Mouse (Mus musculus): ENCODE data around the gene Srcap. TPM values are rescaled to one million over a fixed set of nuclear protein-coding genes. Genes with fewer than 3 reads are reported as not detected.

The Srcap gene
- 2.5 and 2.8 TPM in 2 replicates for polyA plus RNA-seq (2012; rRNA removed)

DNA sequence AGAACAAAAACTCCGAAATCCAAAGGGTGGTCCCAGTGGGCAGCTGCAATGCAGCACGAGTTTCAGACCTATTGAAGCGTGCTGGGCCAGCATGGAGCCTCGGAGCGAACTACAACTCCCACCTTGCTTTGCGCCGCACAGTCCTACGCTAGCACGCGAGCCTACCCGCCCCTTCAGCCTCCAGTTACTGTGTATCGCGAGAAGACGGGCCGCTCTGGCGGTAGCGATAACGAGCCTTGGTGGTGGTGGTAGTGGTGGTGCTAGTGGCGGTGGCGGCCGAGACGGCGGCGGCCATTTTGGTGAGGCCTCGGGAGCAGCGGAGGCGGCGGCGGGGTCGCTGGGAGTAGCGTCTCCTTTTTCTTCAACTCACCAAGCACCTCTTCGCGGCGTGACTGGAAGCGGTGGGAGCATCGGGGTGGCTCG is at the start of gene Srcap:
Gene Srcap, plus strand, starts transcription at position 176 of the 423 bp plus-strand sequence.

DNA sequence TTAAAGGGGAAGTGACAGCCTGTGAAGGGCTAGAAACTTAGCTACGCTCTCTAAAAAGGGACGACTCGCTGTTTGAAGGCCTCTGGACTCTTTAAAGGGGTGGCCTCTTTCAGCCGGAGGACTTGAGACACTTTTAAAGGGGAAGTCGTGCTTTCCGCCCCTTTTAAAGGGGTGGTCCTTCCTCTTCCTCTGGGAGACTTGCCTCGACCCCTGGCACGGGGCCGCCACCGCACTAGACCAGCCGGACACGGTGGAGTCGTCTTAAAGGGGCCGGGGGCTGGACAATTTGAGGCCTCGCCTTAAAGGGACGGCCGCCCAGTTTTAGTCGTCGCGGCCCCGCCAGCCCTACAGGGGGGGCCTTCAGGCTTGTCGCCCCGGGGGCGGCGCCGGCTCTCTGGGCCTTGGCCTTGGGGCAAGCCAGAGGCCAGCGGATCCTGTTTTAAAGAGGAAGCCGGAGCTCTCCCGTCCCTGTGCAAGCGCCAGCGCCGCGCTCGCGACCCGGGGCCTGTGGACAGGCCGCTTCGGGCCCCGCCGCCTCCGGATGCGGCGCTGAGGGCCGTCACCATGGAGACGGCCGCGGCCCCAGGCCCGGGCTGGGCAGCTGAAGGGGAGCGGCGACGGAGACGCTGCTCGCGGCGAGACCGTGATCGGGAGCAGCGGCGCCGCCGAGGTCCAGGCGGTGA is 33.0 kb upstream of the Srcap start, which contains the start of gene Fbrs:
Gene Fbrs, plus strand, starts transcription at position 565 of the 683 bp plus-strand sequence.

DNA sequence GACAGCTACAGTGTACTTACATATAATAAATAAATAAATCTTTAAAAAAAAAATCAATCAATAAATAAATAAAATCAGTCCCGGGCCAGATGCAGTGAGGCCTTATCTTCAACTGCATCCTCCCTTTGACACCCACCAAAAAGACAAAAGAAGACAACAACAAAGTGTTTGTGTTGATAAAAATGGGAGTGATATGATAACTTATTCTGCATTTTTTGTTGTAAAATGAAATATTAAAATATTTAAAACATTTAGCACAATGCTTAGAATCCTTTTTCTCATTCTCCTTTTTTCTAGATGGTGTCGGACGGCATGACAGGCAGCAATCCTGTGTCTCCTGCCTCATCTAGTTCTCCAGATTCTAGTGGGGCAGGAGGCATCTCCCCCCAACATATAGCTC is 7.5 kb downstream of the Srcap start, which contains the start of gene Gm42715:
Gene Gm42715, plus strand, starts transcription at position 301 of the 400 bp plus-strand sequence.

DNA sequence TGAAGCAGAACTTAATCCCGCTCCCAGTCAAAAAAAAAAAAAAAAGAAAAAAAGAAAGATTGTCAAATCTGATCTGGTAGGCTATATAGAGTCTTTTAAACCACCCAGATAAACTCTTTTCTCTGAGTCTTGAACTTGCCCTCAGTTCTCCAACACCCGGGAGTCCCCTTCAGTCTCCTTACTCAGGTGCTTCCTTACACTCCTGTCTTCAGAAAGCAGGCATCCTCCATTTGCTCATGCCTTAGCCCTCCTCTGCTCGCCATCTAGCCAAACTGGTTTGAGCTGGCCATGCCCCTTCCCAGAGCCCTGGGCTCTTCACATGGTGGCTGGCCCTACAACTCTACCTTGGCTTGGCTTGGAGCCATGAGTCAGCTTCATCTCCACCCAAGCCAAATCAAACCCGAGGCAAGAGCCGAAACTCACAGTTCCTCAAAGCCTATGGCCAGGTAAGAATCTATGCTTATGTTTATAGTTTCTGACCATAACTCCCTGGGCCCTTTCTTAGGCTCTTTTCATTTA is 49.6 kb downstream of the Srcap start, which contains the start of gene Tmem265:
Gene Tmem265, plus strand, starts transcription at position 51 of the 519 bp plus-strand sequence.

DNA sequence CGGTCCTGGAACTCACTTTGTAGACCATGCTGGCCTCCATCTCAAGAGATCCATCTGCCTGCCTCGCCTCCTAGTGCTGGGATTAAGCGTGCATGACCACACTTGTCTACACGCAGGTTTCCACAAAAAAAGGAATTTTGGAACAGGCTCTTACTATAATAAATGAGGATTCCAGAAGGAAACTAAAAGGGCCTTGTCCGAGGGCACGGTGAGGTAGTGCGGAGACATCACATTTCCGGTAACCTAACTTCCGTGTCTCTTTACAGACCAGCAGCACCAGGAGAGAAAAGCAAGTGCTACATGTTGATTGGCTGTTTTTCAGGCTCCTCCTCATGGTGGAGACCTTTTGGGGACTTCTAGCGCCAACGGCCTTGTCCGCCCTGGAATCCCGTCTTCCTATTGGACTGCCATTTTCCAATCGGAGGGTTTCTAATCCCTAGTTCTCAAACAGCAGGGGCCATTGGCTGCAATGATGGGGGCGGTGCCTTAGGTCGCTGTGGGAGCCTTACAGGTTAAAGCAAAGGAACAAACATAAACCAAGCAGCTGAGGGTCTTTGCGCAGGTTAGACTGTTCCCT is 61.2 kb downstream of the Srcap start, which contains the start of gene Phkg2:
Gene Phkg2, plus strand, starts transcription at position 446 of the 577 bp plus-strand sequence.

DNA sequence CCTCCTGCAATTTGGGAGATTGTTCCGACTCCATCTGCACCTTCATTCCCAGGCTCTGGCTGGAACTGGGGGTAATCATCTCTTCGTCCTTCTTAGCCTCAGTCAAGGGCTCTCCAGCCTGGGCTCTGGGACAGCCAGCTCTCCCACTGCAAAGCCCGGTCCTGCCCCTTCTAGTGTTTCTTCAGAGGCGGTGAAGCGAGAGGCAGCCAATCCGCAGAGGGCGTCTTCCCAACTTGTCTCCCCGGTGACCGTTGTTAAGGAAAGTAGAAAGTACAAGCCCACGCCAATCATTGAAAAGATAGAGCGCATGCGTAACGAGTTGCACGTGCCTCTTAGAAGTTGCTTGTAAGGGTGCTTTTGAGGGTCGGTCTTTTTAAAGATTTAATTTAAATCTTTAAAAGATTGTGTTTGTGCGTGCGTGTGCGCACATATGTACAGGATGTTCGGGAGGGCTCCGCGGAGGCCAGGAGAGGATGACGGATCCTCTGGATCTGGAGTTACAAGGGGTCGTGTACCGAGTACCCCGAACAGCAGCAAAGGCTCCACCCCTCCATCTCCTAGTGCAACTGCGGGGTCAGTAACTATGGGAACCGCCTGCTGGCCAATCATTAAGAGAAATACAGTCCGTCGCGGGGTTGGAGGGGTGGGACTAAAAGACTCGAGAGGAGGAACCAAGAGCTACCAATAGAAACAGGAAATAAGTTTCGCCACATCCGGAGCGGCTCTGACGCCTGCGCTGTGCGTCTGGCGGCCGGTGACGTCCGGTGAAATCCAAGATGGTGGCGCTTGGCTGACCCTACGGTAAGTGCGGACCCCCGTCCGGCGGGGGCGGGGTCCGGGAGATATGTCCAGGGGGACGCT is 76.5 kb downstream of the Srcap start, which contains the start of the genes Ccdc189 and Rnf40:
Gene Ccdc189, minus strand, starts transcription at position 585 of the 861 bp plus-strand sequence.
Gene Rnf40, plus strand, starts transcription at position 757 of the 861 bp plus-strand sequence.

Other genes with a start within 250 kb of the Srcap start
- gene Sephs2, start 237.9 kb upstream of the Srcap start, polyA plus RNA-seq (2012; rRNA removed), result 153 and 165 TPM in 2 replicates
- gene Itgal, start 215.7 kb upstream of the Srcap start, polyA plus RNA-seq (2012; rRNA removed), result 9.1 and 10.0 TPM in 2 replicates
- gene Zfp768, start 166.4 kb upstream of the Srcap start, polyA plus RNA-seq (2012; rRNA removed), result 8.5 and 9.3 TPM in 2 replicates
- gene Zfp747, start 135.9 kb upstream of the Srcap start, polyA plus RNA-seq (2012; rRNA removed), result 2.2 and 2.4 TPM in 2 replicates
- gene 9130019O22Rik, start 124.8 kb upstream of the Srcap start, polyA plus RNA-seq (2012; rRNA removed), result 1.00 and 1.1 TPM in 2 replicates
- gene E430018J23Rik, start 118.4 kb upstream of the Srcap start, polyA plus RNA-seq (2012; rRNA removed), result 2.7 TPM in 2 replicates
- 1.7 and 1.8 TPM in 2 replicates for gene Zfp764, start 105.2 kb upstream of the Srcap start, polyA plus RNA-seq (2012; rRNA removed)
- 5.6 and 5.8 TPM in 2 replicates for gene Zfp688, start 89.9 kb upstream of the Srcap start, polyA plus RNA-seq (2012; rRNA removed)
- gene Zfp689, start 62.8 kb upstream of the Srcap start, polyA plus RNA-seq (2012; rRNA removed), result 1.3 and 1.5 TPM in 2 replicates
- 20.0 and 23.0 TPM in 2 replicates for gene Prr14, start 52.4 kb upstream of the Srcap start, polyA plus RNA-seq (2012; rRNA removed)
- 6.4 and 7.1 TPM in 2 replicates for gene Fbrs, start 32.8 kb upstream of the Srcap start, polyA plus RNA-seq (2012; rRNA removed)
- gene Gm42715, start 7.6 kb downstream of the Srcap start, polyA plus RNA-seq (2012; rRNA removed), result 3.5 and 5.2 TPM in 2 replicates
- gene Tmem265, start 49.4 kb downstream of the Srcap start, polyA plus RNA-seq (2012; rRNA removed), result 0.68 and 0.78 TPM in 2 replicates
- 28.4 and 35.4 TPM in 2 replicates for gene Phkg2, start 61.4 kb downstream of the Srcap start, polyA plus RNA-seq (2012; rRNA removed)
- 3.1 and 4.4 TPM in 2 replicates for gene Ccdc189, start 76.6 kb downstream of the Srcap start, polyA plus RNA-seq (2012; rRNA removed)
- gene Rnf40, start 76.8 kb downstream of the Srcap start, polyA plus RNA-seq (2012; rRNA removed), result 12.6 and 15.5 TPM in 2 replicates
- gene Zfp629, start 103.8 kb downstream of the Srcap start, polyA plus RNA-seq (2012; rRNA removed), result 3.4 and 4.5 TPM in 2 replicates
- gene Bcl7c, start 196.9 kb downstream of the Srcap start, polyA plus RNA-seq (2012; rRNA removed), result 12.7 and 12.9 TPM in 2 replicates
- gene Ctf1, start 200.8 kb downstream of the Srcap start, polyA plus RNA-seq (2012; rRNA removed), result 6.2 and 6.4 TPM in 2 replicates
- gene Ctf2, start 220.2 kb downstream of the Srcap start, polyA plus RNA-seq (2012; rRNA removed), result not detected in 2 replicates
- 5.1 and 5.4 TPM in 2 replicates for gene Fbxl19, start 232.6 kb downstream of the Srcap start, polyA plus RNA-seq (2012; rRNA removed)

Data from liver, embryonic 18 days (tissue).